Mouse (Mus musculus) ES-E14 (cell line): ENCODE data around the gene Thnsl2. TPM values are rescaled to one million over a fixed set of nuclear protein-coding genes. Genes with fewer than 3 reads are reported as not detected.

ENCODE experiments used
- DNase-seq: peaks from one replicate; pipeline ENCODE4 v3.0.0-alpha.2; 2013; ENCODE audit warnings: low read depth, low spot score
- H3K27ac ChIP-seq: 2 replicates; pipeline ENCODE4 v1.5.1; 2012; ENCODE audit warnings: low read depth, mild to moderate bottlenecking, low read length, moderate library complexity, mixed read lengths; ENCODE audit not compliant: poor library complexity, insufficient read depth, severe bottlenecking
- H3K36me3 ChIP-seq: 2 replicates; pipeline ENCODE4 v1.6.1; 2012; ENCODE audit warnings: mild to moderate bottlenecking, low read length, moderate library complexity, mixed read lengths; ENCODE audit not compliant: control insufficient read depth, poor library complexity, insufficient read depth, severe bottlenecking
- H3K4me1 ChIP-seq, 2 experiments: fragments of 150-350 bp in 1 of 2; sonication (generic) in 1 of 2; 2 replicates each; pipeline ENCODE4 v1.6.1; 2012; ENCODE audit warnings: low read length in 2 of 2, mild to moderate bottlenecking in 1 of 2, mixed read lengths in 1 of 2; ENCODE audit not compliant: control insufficient read depth in 2 of 2, insufficient read depth in 2 of 2, poor library complexity in 1 of 2
- H3K4me3 ChIP-seq, 2 experiments: fragments of 150-350 bp in 1 of 2; sonication (generic) in 1 of 2; 2 replicates each; pipeline ENCODE4 v1.5.1; 2012; ENCODE audit warnings: low read length in 2 of 2, low read depth in 1 of 2, mild to moderate bottlenecking in 1 of 2, mixed read lengths in 1 of 2; ENCODE audit not compliant: insufficient read depth in 1 of 2, poor library complexity in 1 of 2, severe bottlenecking in 1 of 2
- H3K9ac ChIP-seq: 2 replicates; pipeline ENCODE4 v1.6.1; 2012; ENCODE audit warnings: low read depth, mild to moderate bottlenecking, low read length, mixed read lengths; ENCODE audit not compliant: poor library complexity, insufficient read depth, severe bottlenecking
- H3K9me3 ChIP-seq: fragments of 150-350 bp; sonication (generic); 2 replicates; pipeline ENCODE4 v1.6.1; 2012; ENCODE audit warnings: low read depth, mild to moderate bottlenecking, low read length; ENCODE audit not compliant: control insufficient read depth, insufficient read depth
- CHD2 ChIP-seq: IDR thresholded peaks from 2 replicates; pipeline ENCODE4 v1.6.1; 2014; ENCODE audit warnings: mild to moderate bottlenecking, low read depth, low read length, inconsistent platforms
- HCFC1 ChIP-seq: IDR thresholded peaks from 2 replicates; pipeline ENCODE4 v1.6.1; 2012; ENCODE audit warnings: low read length, inconsistent platforms, borderline replicate concordance; ENCODE audit not compliant: insufficient read depth
- MAFK ChIP-seq: IDR thresholded peaks from 2 replicates; pipeline ENCODE4 v1.6.1; 2014; ENCODE audit warnings: mild to moderate bottlenecking, low read depth, low read length, inconsistent platforms; ENCODE audit not compliant: insufficient read depth
- ZC3H11A ChIP-seq: IDR thresholded peaks from 2 replicates; pipeline ENCODE4 v1.6.1; 2012; ENCODE audit warnings: low read depth, mild to moderate bottlenecking, inconsistent platforms, low read length, borderline replicate concordance
- ZNF384 ChIP-seq: IDR thresholded peaks from 2 replicates; pipeline ENCODE4 v1.6.1; 2012; ENCODE audit warnings: low read depth, low read length, inconsistent platforms
- in situ Hi-C, 2 experiments: fragments of 600-800 bp; cut with MboI; formaldehyde crosslinking; loops; one replicate each; pipeline ENCODE4 v1.15.1; 2025; ENCODE audit warnings: low sequenced_read_pairs in 2 of 2, inconsistent platforms in 1 of 2; ENCODE audit not compliant: unreplicated experiment in 2 of 2
- total RNA-seq: library from RNA; depleted of rRNA; stranded (reverse); fragments of 300-350 nt; gene quantifications from 2 replicates; pipeline ENCODE4 v1.2.3, GENCODE M21; 2012

Thnsl2 gene
- total RNA-seq, 1 experiment: 5.2 TPM

- no peak overlapping the region for H3K27ac ChIP-seq
- H3K4me1 ChIP-seq: 0 out of 4 replicates have a peak, but pooled peaks cover 0 to 2% of the 10 kb centered on the region in 2 experiments
- TF ChIP-seq MAFK (no peak), ZNF384 (no peak), ZC3H11A (no peak), CHD2 (no peak), HCFC1 (no peak)
- no peak for DNase-seq
- no peak overlapping the region for H3K4me3 ChIP-seq
- in situ Hi-C loops: no loop called here
- H3K9me3 ChIP-seq: no peaks in the 10 kb centered on the region
- no peaks in the 10 kb centered on the region for H3K36me3 ChIP-seq
- H3K9ac ChIP-seq: no peak overlapping the region; the same call in 1 of the 2 replicates
Measured at GRCm38 (mm10) chr6:71094693-71095092, 49.5 kb downstream of the Thnsl2 start.

GRCm38 (mm10) chr6:71093686-71094085 is 50.6 kb downstream of the Thnsl2 start:
- Histone ChIP-seq H3K9me3 (no peaks in the 10 kb centered on the region), H3K36me3 (no peaks in the 10 kb centered on the region), H3K4me3 (no peak overlapping the region), H3K4me1 (0 out of 4 replicates have a peak, but pooled peaks cover 0 to 2% of the 10 kb centered on the region in 2 experiments), H3K27ac (no peak overlapping the region), H3K9ac (no peak overlapping the region)
- in situ Hi-C loops: no loop called here
- no peak for TF ChIP-seq MAFK
- no peak for TF ChIP-seq ZC3H11A
- no peak for DNase-seq

- TF ChIP-seq MAFK: no peak
- TF ChIP-seq ZC3H11A: no peak
- no peaks in the 10 kb centered on the region for H3K9me3 ChIP-seq
- DNase-seq: no peak
- no peak overlapping the region for H3K4me3 ChIP-seq
- in situ Hi-C loops: no loop called here
- no peaks in the 10 kb centered on the region for H3K4me1 ChIP-seq
- H3K9ac ChIP-seq: no peak overlapping the region
- H3K36me3 ChIP-seq: no peaks in the 10 kb centered on the region
- H3K27ac ChIP-seq: no peak overlapping the region
Measured at GRCm38 (mm10) chr6:71090475-71090874, 53.8 kb downstream of the Thnsl2 start.

GRCm38 (mm10) chr6:71089735-71090134 is 54.5 kb downstream of the Thnsl2 start:
- no peaks in the 10 kb centered on the region for H3K9me3 ChIP-seq
- in situ Hi-C loops: no loop called here
- no peak overlapping the region for H3K4me3 ChIP-seq
- H3K4me1 ChIP-seq: no peaks in the 10 kb centered on the region
- H3K9ac ChIP-seq: no peak overlapping the region
- no peak overlapping the region for H3K27ac ChIP-seq
- no peaks in the 10 kb centered on the region for H3K36me3 ChIP-seq
- TF ChIP-seq HCFC1 (no peak), ZC3H11A (no peak), MAFK (peak; percentile 87)
- no peak for DNase-seq

- Histone ChIP-seq H3K9ac (no peak overlapping the region), H3K9me3 (no peaks in the 10 kb centered on the region), H3K4me3 (no peak overlapping the region), H3K4me1 (no peaks in the 10 kb centered on the region), H3K36me3 (no peaks in the 10 kb centered on the region), H3K27ac (no peak overlapping the region)
- DNase-seq: no peak
- in situ Hi-C loops: no loop called here
- TF ChIP-seq ZC3H11A (no peak), HCFC1 (no peak), ZNF384 (no peak), CHD2 (no peak), MAFK (no peak)
Measured at GRCm38 (mm10) chr6:71088992-71089391, 55.2 kb downstream of the Thnsl2 start.
